Mouse (Mus musculus) hindbrain, embryonic 12.5 days (tissue): ENCODE data around the gene 9330161L09Rik. TPM values are rescaled to one million over a fixed set of nuclear protein-coding genes. Genes with fewer than 3 reads are reported as not detected.
"Not testable (repeated sequence)": the region's sequence is repeated elsewhere in the genome, so short reads cannot be mapped to it uniquely, and the experiment has no call there.

Source experiments
- ATAC-seq: fragments of 200-750 bp; cut with Nextera tagmentation; 2 replicates; pipeline ENCODE4 v1.8.0; 2017; ENCODE audit warnings: moderate TSS enrichment; ENCODE audit not compliant: low FRiP score
- H3K27ac ChIP-seq: fragments of 300-500 bp; sonication (generic); 2 replicates; pipeline ENCODE4 v1.5.1; 2016; ENCODE audit warnings: mild to moderate bottlenecking
- H3K27me3 ChIP-seq: fragments of 300-500 bp; sonication (generic); 2 replicates; pipeline ENCODE4 v1.6.1; 2016; ENCODE audit warnings: mild to moderate bottlenecking
- H3K36me3 ChIP-seq: fragments of 300-500 bp; sonication (generic); 2 replicates; pipeline ENCODE4 v1.6.1; 2016; ENCODE audit warnings: mild to moderate bottlenecking
- H3K4me1 ChIP-seq: fragments of 300-500 bp; sonication (generic); 2 replicates; pipeline ENCODE4 v1.6.1; 2016
- H3K4me2 ChIP-seq: fragments of 300-500 bp; sonication (generic); replicated peaks from 2 replicates; pipeline ENCODE4 v1.6.1; 2016; ENCODE audit warnings: mild to moderate bottlenecking
- H3K4me3 ChIP-seq: fragments of 300-500 bp; sonication (generic); 2 replicates; pipeline ENCODE4 v1.5.1; 2016; ENCODE audit warnings: mild to moderate bottlenecking
- H3K9ac ChIP-seq: fragments of 300-500 bp; sonication (generic); 2 replicates; pipeline ENCODE4 v1.6.1; 2016; ENCODE audit warnings: mild to moderate bottlenecking, moderate library complexity
- H3K9me3 ChIP-seq: fragments of 300-500 bp; sonication (generic); replicated peaks from 2 replicates; pipeline ENCODE4 v1.6.1; 2016; ENCODE audit warnings: mild to moderate bottlenecking
- WGBS: fragments of 180-500 bp; shearing (Covaris S2); methylation state at CpG from one replicate; pipeline ENCODE4 v1.1.7; 2016; 5-methylcytosine and 5-hydroxymethylcytosine counted together
- polyA plus RNA-seq: library from polyadenylated mRNA; unstranded; fragments of >200 nt; fragmentation: Nextera tagmentation; extraction: Ambion mirVana; gene quantifications from 2 replicates; pipeline ENCODE4 v1.2.1, GENCODE M21; 2016

9330161L09Rik gene
- 0.79 and 1.3 TPM in 2 replicates for polyA plus RNA-seq

DNA sequence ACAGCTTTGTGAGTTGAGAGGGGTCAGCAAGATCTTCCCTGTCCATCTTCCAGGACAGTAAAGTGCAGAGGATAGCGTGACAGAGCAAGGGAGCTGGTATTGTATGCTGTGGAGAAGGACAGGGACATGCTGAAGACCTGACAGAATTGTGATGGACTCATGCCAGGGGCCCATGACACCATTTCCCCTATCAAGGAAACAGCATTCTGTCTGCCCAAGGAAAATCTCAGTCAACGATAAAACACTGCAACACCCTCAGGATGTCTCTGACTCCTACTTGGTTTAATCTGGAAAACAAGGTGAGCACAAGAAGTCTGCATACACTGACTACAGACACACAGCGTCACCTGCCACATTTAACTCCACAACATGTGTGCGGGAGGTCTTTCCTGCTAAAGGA, at the start of gene 9330161L09Rik:
Gene 9330161L09Rik, minus strand, starts transcription at position 101 of the 400 bp plus-strand sequence.
- Histone ChIP-seq H3K27me3 (no peaks in the 10 kb centered on the region), H3K4me2 (no peak within 1 kb of the TSS), H3K27ac (no peak within 1 kb of the TSS), H3K9ac (no peak within 1 kb of the TSS), H3K36me3 (peaks cover 83% of the 10 kb centered on the region), H3K9me3 (no peaks in the 10 kb centered on the region), H3K4me3 (no peak within 1 kb of the TSS), H3K4me1 (no peaks in the 10 kb centered on the region)
- 93% methylated on average over 4 of the region's 4 CpGs for WGBS
- ATAC-seq, result no peak

DNA sequence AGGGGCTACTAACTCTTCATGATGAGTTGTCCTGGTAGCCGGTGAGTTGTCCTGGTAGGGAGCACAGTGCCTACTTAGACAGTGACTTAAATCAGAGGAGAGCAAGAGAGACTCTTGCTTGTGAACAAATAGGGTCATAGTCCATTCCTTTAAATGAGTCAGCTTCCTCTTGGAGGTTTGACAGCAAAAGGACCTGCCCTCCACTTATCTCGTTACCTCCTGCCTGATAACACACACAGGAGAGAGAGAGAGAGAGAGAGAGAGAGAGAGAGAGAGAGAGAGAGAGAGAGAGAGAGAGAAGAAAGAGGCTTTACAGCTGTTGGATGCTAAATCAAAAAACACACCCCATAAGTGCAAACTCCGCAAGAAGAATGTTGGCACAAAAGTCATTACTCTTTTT, 49.5 kb upstream of the 9330161L09Rik start, which contains the start of gene Ifi27l2b:
Gene Ifi27l2b, minus strand, starts transcription at position 84 of the 400 bp plus-strand sequence.
- 80% methylated on average over 3 of the region's 3 CpGs for WGBS
- ATAC-seq, result no peak
- Histone ChIP-seq H3K4me2 (no peak within 1 kb of the TSS), H3K9me3 (no peaks in the 10 kb centered on the region), H3K27me3 (no peaks in the 10 kb centered on the region), H3K4me3 (no peak within 1 kb of the TSS), H3K27ac (no peak within 1 kb of the TSS), H3K9ac (no peak within 1 kb of the TSS), H3K4me1 (no peaks in the 10 kb centered on the region), H3K36me3 (no peaks in the 10 kb centered on the region)

DNA sequence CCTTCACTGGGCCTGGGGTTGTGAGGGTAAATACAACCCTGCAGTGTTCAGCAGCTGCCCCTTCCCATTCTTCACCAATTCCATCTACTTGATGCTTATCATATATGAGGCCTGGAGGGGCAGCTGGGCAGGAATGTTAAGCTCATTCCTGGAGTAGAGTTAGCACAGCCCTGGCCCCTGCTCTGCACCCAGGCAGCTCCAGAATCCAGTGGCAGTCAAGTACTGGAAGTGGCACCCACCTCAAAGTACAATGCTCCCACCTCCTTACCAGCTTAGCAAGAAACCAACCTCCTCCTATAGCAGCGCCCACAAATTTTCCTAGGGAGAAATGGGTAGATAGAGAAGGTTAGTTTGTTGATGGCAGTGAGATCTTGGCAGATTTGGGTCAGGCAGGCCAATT, 49.1 kb upstream of the 9330161L09Rik start:
- not testable (repeated sequence) for ATAC-seq
- no CpG with 5 or more reads among the region's 1 CpGs for WGBS

DNA sequence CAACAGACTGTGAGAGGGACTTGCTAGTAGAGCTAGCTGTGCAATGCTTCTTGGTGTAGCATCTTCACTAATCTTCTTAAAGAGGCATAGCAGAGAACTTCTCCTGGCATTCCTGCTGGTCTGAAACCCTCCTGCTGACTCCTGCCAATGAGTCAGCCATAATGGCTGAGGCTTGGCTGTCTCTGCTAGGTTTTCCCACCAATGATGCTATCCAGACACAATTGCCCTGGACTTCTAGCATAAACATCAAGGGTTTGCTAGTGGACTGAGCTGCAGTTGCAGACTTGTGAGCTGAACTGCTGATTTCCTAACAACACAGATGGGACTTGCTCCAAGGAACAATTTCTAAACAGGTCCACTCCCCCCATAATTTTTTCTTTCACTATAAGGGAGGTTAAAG, 45.7 kb upstream of the 9330161L09Rik start:
- H3K9me3 ChIP-seq, result no peaks in the 10 kb centered on the region
- H3K4me1 ChIP-seq, result no peaks in the 10 kb centered on the region
- H3K4me3 ChIP-seq, result no peak overlapping the region
- no peaks in the 10 kb centered on the region for H3K36me3 ChIP-seq
- no peaks in the 10 kb centered on the region for H3K27me3 ChIP-seq
- H3K4me2 ChIP-seq, result no peak overlapping the region
- no peak overlapping the region for H3K27ac ChIP-seq
- no peak for ATAC-seq
- H3K9ac ChIP-seq, result no peak overlapping the region

More for the DNA sequence above, 49.1 kb upstream of the 9330161L09Rik start:
- not testable (repeated sequence) for H3K27me3 ChIP-seq, H3K9me3 ChIP-seq, H3K9ac ChIP-seq, H3K4me1 ChIP-seq, H3K4me2 ChIP-seq, H3K27ac ChIP-seq, H3K4me3 ChIP-seq, H3K36me3 ChIP-seq

DNA sequence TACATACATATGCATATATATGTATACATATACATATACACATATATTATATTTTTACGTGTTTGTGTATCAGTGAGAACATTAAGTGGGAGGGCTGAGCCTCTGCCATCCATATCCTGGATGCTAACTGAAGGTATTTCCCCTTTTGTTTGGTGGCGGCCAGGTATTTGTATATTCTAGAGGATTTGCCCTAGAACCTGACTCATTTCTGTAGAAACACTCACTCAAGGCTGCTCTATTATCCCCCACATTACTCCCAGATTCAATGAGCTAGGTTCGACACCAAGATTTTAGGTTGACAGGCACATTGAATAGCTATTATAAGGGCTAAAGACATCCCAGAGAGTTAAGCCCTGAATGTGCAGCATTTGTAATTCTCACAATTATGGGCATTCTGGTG, 37.4 kb upstream of the 9330161L09Rik start:
- Histone ChIP-seq H3K4me2 (no peak overlapping the region), H3K27ac (no peak overlapping the region), H3K9ac (no peak overlapping the region), H3K9me3 (no peaks in the 10 kb centered on the region), H3K36me3 (no peaks in the 10 kb centered on the region), H3K27me3 (no peaks in the 10 kb centered on the region), H3K4me1 (no peaks in the 10 kb centered on the region), H3K4me3 (no peak overlapping the region)
- WGBS, result 84% methylated on average over 3 of the region's 3 CpGs
- no peak for ATAC-seq

DNA sequence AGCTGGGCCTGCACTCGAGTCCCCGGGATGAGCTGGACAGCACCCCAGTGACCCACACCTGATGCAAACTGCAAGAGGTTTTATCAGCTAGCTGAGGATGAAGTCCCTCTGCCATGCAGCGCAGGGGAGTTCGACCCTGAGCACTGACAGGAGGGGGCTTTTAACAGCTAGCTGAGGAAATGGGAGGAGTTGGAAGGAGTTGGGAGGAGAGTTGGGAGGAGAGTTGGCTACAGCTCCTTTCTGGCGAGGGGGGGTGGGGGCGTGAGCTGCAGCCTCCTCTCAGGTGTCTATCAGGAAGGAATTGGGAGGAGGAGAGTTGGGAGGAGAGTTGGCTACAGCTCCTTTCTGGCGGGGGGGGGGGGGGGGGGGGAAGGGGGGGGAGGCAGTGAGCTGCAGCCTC, 36.6 kb upstream of the 9330161L09Rik start:
- not testable (repeated sequence) for H3K4me2 ChIP-seq, H3K27me3 ChIP-seq, H3K4me3 ChIP-seq, ATAC-seq, H3K4me1 ChIP-seq, H3K27ac ChIP-seq, H3K9me3 ChIP-seq, H3K9ac ChIP-seq, H3K36me3 ChIP-seq
- WGBS, result 51% methylated on average over 4 of the region's 7 CpGs

DNA sequence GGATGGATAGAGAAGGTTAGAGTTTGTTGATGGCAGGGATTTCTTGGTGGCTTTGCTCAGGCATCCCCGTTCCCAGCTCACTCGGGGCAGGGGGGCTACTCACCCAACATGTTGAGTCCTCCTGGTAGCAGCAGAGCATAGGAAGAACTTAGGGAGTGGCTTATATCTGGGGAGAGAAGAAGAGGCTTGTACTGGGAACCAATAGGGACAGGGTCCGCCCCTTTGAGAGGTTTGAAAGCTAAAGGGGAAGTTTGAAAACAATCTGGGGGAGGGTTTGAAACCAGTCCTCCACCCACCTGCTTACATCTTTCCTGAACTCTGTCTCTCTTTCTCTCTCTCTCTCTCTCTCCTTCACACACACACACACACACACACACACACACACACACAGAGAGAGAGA, 35.9 kb upstream of the 9330161L09Rik start, which contains the start of gene Ifi27l2a:
Gene Ifi27l2a, minus strand, starts transcription at position 157 of the 400 bp plus-strand sequence.
- H3K9ac ChIP-seq, result no peak within 1 kb of the TSS
- ATAC-seq, result no peak
- 58% methylated on average over 3 of the region's 3 CpGs for WGBS

DNA sequence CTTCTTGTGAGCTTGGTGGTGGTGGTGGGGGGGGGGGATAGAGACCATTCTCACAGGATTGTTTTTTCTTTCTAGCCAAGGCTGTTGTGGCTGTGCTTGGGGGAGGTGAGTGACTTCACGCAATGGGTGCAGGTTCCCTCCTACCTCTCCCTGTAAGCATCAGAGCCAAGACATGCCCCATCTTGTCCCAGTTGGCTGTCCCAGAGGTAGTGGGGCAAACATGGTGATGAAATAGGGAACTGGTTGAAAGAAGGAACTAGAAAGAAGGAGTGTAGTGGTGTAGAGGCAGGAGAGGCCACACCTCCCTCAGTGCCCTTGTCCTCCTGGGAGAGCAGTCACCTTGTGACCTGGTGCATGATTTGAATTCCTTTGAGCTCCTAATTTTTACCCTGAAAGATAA, 30.0 kb upstream of the 9330161L09Rik start:
- ATAC-seq, result no peak
- Histone ChIP-seq H3K4me1 (no peaks in the 10 kb centered on the region), H3K9ac (no peak overlapping the region), H3K4me2 (no peak overlapping the region), H3K27ac (no peak overlapping the region), H3K9me3 (no peaks in the 10 kb centered on the region), H3K36me3 (no peaks in the 10 kb centered on the region), H3K4me3 (no peak overlapping the region), H3K27me3 (no peaks in the 10 kb centered on the region)
- 92% methylated on average over 1 of the region's 1 CpGs for WGBS

More for the DNA sequence above, 35.9 kb upstream of the 9330161L09Rik start, which contains the start of gene Ifi27l2a:
- Histone ChIP-seq H3K4me2 (no peak within 1 kb of the TSS), H3K27me3 (no peaks in the 10 kb centered on the region), H3K4me1 (no peaks in the 10 kb centered on the region), H3K4me3 (no peak within 1 kb of the TSS), H3K27ac (no peak within 1 kb of the TSS), H3K9me3 (no peaks in the 10 kb centered on the region), H3K36me3 (no peaks in the 10 kb centered on the region)

DNA sequence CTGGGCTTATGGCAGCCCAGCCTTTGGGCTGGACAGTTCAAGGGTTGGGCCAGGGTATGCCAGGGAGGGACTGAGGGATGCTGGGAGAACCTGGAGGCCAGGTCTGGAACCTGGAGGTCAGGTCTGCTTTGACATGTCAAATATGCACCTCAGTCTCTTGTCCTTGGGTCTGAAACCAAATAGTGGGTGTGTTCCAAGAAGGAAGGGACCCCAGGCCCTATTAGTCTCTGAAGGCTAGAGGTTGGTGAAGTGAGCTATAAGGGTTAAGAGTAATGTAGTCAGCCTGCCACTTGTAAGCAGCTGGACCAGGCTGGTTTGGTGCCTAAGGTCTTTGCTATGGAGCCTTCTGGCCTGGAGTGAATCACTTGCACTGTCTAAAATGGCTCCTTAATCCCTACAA, 27.2 kb upstream of the 9330161L09Rik start:
- Histone ChIP-seq H3K9ac (no peak overlapping the region), H3K27me3 (no peaks in the 10 kb centered on the region), H3K4me2 (no peak overlapping the region), H3K27ac (no peak overlapping the region), H3K36me3 (no peaks in the 10 kb centered on the region), H3K4me1 (no peaks in the 10 kb centered on the region), H3K4me3 (no peak overlapping the region), H3K9me3 (no peaks in the 10 kb centered on the region)
- ATAC-seq, result no peak

DNA sequence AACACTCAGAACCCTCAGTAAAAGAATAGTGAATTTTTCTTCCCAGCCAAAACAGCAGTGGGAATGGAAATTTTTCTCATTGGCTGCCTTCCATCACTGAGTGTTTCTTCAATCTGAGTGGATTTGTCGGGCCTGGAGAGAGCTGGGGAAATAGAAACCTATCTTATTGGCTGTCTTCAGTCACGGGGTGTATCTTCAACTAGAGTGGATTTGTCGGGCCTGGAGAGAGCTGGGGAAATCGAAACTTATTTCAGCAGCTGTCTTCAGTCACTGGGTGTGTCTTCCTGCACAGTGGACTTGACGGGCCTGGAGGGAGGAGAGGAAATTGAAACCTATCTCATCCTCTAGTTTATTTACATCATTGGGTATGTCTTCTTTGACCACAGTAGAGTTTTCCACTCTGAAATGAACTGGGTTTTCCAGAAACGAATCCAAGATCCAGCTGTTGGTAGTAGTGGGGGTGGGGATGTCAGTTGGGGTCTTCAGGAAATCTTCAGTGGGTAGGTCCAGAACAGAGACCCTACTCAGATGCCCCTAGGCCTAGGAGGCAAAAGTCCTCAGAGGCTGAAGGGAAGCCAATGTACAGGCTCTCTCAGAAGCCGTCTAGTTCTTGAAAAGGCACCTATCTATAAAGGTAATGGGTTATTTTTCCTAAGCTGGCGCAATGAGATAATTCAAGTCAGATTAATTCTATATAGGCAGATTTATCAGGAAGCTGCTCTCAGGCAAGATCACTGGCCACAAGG, 26.5 kb upstream of the 9330161L09Rik start, which contains the start of gene Ifi27:
Gene Ifi27, plus strand, starts transcription at position 226 of the 746 bp plus-strand sequence.
- Histone ChIP-seq H3K9ac (no peak within 1 kb of the TSS), H3K4me3 (no peak within 1 kb of the TSS), H3K36me3 (no peaks in the 10 kb centered on the region), H3K4me1 (no peaks in the 10 kb centered on the region), H3K27me3 (no peaks in the 10 kb centered on the region), H3K27ac (no peak within 1 kb of the TSS), H3K9me3 (no peaks in the 10 kb centered on the region), H3K4me2 (no peak within 1 kb of the TSS)
- 74% methylated on average over 8 of the region's 8 CpGs for WGBS
- no peak for ATAC-seq

DNA sequence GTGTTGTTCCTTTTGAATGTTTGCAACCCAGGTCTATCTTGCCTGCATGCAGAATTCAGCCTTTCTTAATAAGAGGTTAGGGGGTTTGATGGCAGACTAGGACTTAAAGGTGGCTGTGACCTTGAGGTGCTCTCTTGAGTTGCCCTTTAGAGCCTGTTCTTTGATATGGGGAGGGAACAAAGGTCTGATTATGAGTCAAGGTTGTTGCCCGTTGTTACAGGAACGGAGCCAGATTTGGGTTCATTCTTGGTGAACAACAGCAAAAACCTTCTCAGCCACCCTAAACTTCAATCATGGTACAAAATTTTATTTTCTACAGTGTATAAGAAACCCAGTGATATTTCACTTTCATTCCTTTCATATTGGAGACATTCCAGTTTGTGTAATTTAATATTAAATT, 25.8 kb upstream of the 9330161L09Rik start:
- ATAC-seq, result no peak
- Histone ChIP-seq H3K27me3 (no peaks in the 10 kb centered on the region), H3K9me3 (no peaks in the 10 kb centered on the region), H3K27ac (no peak overlapping the region), H3K36me3 (no peaks in the 10 kb centered on the region), H3K9ac (no peak overlapping the region), H3K4me2 (no peak overlapping the region), H3K4me3 (no peak overlapping the region), H3K4me1 (no peaks in the 10 kb centered on the region)
- 89% methylated on average over 2 of the region's 2 CpGs for WGBS

DNA sequence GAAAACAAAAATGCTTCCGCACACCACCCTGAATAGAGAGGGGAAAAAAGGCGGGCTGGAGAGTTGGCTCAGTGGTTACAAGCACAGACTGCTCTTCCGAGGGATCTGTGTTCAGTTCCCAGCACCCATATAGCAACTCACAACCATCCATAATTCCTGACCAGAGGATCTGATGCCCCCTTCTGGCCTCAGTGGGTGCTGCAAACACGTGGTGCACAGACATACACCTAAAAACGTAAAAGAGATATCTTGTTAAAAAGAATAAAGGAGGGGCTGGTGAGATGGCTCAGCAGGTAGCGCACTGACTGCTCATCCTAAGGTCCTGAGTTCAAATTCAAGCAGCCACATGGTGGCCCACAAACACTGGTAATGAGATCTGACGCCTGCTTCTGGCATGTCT, 19.1 kb upstream of the 9330161L09Rik start:
- Histone ChIP-seq H3K27ac (no peak overlapping the region), H3K36me3 (peaks cover 13% of the 10 kb centered on the region), H3K9ac (no peak overlapping the region), H3K27me3 (no peaks in the 10 kb centered on the region), H3K9me3 (no peaks in the 10 kb centered on the region), H3K4me2 (no peak overlapping the region), H3K4me1 (peaks cover 22% of the 10 kb centered on the region), H3K4me3 (no peak overlapping the region)
- ATAC-seq, result no peak
- 92% methylated on average over 7 of the region's 7 CpGs for WGBS
